Mouse (Mus musculus) heart, adult 18-20 months (tissue): ENCODE measurements at regions not wholly inside any gene's neighbourhood (a gene's known extent, or its start where the extent isn't known, plus 50 kb on each side); places are given as distances from the start of the nearest gene placed in this dataset.

Source experiments
- DNase-seq, 2 experiments: peaks; one replicate each; pipeline ENCODE4 v3.0.0; 2021 to 2022; ENCODE audit warnings: mixed read lengths in 1 of 2

- no peak for DNase-seq
Observed at GRCm38 (mm10) chr11:24226755-24227154, 148.9 kb downstream of the Bcl11a start.

DNA sequence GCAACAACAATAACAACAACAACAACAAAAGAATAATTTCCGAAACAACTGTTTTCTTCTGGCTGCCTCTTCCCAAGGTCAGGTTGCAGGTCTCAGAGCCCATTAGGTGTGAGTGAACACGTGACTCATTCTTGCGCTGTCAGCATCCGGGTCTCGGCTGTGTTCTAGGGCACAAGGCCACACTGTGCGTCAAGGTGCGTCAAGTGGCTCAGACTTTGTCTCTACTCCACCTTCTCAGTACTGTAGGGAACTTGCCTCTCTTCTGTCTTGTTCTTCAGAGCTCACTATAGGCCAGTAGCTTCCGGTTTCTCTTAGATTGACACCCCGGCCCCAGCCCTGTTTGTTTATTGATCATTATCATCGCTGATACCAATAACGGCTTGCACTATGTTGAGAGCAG lies 155.5 kb downstream of the Bcl11a start:
- DNase-seq, result no peak

DNA sequence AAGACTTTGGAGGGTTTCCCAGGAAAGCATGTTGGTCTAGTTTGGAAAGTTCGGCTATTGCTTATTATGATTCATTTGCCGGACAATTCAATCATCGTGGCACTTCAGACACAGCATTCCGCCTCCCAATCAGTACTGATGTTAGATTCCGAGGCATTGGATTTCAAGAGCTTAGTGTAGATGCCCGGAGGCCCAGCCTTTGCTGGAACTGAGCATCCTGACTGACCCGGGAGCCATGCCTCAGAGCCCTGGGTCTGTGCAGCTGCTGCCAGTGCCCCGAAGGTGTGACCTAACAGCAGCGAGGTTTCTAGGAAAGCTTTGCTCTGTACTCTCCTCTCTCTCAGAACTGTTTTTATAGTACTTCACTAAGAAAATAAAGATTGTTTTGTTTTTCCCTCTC lies 156.0 kb downstream of the Bcl11a start:
- DNase-seq, result no peak

DNA sequence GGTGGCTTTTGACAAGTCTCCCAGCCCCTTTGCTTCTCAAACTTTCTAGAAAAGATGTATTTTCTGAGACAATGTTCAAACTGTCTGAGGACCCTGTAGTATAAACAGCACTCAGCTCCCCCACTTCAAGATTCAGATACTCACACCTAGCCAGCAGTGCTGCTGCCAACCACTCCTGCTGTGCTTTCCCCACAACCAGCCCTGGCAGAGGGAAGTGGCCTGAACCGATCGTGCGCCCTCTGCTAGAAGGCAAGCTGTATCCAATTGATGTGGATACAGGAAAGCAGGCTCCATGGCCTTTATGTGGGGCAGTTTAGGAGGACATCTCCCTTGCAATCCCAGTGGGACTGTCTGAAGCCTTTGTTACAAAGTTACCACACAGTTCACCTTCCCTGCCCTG lies 156.6 kb downstream of the Bcl11a start:
- no peak for DNase-seq

GRCm38 (mm10) chr11:24235326-24235725 lies 157.5 kb downstream of the Bcl11a start:
- no peak for DNase-seq

DNA sequence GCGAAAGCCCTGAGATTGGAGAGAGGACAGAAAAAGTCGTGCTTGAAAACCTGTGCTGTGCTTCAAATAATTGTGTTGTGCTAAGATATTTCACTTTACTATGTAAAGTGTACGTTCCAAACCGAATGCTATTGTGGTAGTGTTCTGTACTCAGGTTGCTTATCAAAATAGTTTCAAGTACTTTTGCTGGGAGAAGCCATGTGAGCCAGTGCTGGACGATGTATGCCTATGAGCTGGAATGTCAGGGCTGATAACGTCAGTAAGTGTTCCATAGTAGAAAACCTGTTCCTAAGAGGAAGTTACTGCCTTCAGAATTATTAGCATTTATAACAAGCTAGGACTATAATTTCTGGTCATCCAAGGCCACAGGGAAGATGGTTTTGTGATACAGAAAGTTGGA lies 161.8 kb downstream of the Bcl11a start:
- peak in 1 of 2 experiments; percentile 27 for DNase-seq

DNA sequence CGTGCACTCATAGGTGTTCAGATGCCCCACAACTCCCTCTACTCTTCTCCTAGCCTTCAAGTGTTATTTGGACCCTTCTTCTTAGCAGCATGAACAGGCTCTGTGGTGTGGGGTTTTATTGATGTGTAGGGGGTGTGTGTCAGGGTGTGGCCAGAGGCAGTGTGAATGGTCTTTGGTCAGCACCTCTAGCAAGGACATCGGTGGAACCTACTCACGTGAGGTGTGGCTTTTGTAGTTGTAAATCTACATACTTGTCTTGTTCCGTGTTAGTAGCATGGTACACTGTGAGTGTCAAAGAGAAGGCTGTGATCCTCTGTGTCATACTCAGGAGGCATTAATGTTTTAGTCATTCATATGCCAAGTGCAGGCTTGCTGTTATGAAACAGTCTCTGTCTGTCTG lies 164.2 kb downstream of the Bcl11a start:
- no peak for DNase-seq

DNA sequence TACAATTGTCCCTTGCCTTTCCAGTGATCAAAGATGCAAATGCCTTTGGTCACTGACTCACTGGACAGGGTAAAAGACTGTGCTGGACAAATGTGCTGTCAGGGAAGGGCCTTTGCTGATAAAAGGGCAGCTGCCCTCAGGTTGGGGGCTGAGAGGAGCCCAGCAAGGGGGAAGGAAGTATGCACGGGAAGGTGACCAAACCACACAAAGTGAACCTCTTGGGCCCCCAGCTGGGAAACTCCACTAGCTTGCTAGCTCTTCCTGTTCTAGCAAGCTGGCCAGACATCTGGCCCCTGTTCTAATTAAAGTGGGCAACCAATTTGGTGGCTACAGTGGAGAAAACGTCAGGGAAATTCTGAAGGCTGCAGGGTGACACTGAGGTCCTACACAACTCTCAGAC lies 165.0 kb downstream of the Bcl11a start:
- peak in 1 of 2 experiments; percentile 11 for DNase-seq

GRCm38 (mm10) chr11:24245390-24245789 lies 167.5 kb downstream of the Bcl11a start:
- no peak for DNase-seq

- DNase-seq, result no peak
Observed at GRCm38 (mm10) chr11:24246314-24246713, 168.5 kb downstream of the Bcl11a start.

GRCm38 (mm10) chr11:24247285-24247684 lies 169.4 kb downstream of the Bcl11a start:
- no peak for DNase-seq

DNA sequence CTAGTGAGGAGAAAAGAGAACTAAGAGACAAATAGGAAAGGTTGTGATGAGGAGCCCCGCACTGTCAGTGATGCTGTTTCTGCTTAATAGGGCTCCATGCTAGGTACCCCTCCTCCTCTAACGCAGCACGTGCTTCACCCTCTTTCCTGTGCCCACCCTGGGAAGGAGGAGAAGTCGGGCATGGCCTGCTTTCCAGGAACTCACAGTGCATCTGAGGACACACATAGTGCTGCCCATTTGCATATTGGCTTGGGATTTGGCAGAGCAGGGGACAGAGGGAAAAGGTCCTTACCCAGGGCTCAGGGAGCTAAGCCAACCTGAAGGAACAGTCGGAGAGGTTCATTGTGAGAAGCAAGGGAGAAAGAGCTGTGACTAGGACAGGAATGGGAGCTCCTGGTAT lies 173.7 kb downstream of the Bcl11a start:
- DNase-seq, result no peak

DNA sequence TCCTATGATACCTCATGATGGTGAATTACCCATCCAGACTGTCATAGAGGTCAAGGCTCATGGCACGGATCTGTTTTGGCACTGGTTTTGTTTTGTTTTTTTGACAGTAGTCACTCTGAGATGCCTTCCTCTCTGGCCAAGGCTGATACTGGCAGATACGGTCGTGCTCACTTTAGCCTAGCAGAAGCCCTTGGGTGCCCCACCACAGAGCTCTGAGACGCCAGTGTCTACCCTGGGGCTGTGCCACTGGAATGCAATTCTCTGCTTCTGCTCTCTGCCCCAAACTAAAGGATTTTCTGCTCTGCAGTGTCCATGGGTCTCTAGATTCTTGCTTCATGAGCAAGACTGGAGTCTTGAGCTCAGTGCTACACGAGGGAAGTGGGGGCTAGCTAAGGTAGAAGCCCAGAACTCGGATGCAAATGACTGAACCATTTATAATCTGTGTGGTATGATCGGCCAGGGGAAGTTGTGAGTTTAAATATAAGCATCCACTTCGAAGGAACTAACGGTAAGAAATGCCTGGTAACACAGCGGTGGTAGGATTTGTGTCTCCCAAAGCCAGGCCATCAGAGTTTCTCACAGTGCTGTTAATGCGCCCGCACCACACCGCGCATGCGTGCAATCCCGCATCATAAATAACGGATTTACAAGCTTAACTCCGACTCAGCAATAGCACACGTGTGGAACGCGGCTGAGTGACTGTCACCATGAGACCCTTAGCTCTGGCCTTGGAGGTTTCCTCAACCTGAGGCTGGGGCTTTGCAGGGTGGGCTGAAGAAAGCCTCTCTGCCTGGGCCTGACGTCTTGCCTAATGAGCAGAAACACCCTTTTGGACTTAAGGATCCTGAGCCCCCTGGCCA lies 177.6 kb downstream of the Bcl11a start:
- DNase-seq, result no peak

DNA sequence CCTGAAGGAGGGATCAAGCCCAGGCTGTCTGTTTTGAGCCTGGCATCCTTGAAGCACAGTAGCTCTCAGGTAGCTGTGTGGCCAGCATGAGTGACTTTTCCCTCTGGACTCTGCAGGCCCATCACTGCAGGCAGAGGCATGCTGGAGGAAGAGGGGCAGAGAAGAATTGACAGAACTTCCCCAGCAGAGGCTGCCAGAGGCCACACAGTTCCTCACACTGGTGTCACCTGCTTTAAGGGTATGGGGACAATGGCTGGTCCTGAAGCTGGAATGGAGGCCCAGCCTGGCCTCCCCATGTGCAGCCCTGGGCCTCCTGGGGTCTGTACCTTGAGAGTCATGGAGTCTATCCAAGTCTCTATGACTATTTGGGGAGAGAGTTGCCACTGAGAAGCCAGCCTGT lies 179.9 kb downstream of the Bcl11a start:
- DNase-seq, result no peak

GRCm38 (mm10) chr11:24258340-24258739 lies 180.5 kb downstream of the Bcl11a start:
- DNase-seq, result no peak

GRCm38 (mm10) chr11:24259668-24260067 lies 181.8 kb downstream of the Bcl11a start:
- DNase-seq, result no peak

DNA sequence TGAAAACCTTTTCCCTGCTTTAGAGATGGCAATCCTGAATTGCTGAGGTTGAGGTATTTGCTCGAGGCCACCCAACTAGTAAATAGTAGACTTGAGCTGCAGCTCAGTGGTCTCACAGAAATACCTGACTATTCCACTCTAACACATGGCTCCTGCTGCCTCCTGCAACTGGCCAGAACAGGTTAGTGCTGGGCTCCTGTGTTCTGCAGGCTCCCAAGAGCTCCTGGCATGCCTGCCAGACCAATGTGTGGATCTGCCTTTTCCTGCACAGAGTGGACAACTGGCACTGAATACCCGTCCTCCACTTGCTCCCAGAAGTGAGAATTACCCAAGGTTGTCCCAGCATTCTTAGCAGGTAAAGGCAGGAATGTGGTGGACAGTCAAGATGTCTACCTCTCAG lies 191.2 kb downstream of the Bcl11a start:
- no peak for DNase-seq

DNA sequence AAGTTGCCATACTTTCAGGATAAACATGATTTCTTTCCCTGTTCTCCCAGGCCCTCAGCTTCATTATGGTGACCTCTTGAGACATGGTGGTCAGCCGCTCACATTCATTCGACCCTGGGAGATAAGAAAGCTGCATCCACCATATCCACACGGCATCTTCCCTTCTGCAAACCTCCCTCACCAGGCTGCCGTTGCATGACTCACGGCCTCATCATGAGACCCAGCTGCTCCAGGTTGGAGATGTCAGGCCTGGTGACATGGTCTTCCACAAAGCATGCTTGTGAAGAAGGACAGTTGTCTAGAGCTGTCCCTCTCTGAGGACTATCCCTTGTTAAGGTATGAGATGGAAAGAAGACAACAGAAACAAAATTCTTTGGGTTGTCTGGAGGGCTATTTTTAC lies 203.8 kb downstream of the Bcl11a start:
- no peak for DNase-seq

DNA sequence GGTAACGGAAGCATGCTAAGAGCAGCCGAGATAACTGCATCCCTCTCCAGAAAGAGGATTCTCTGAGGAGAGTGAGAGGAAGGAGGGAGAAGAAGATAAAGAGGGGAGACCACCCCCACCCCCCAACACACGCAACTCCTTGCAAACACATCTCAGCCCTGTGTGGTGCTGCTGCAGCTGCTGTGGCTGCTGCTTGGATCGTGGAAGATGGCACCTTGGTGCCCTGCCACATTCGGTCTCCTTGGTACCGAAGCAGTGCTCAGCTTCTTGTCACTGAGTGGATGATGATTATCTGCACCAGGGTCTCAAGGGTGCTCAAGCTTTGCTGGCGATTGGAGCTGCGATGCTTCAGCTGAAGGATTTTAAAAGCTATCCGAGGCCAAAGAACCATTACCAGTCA lies 204.7 kb downstream of the Bcl11a start:
- no peak for DNase-seq

DNA sequence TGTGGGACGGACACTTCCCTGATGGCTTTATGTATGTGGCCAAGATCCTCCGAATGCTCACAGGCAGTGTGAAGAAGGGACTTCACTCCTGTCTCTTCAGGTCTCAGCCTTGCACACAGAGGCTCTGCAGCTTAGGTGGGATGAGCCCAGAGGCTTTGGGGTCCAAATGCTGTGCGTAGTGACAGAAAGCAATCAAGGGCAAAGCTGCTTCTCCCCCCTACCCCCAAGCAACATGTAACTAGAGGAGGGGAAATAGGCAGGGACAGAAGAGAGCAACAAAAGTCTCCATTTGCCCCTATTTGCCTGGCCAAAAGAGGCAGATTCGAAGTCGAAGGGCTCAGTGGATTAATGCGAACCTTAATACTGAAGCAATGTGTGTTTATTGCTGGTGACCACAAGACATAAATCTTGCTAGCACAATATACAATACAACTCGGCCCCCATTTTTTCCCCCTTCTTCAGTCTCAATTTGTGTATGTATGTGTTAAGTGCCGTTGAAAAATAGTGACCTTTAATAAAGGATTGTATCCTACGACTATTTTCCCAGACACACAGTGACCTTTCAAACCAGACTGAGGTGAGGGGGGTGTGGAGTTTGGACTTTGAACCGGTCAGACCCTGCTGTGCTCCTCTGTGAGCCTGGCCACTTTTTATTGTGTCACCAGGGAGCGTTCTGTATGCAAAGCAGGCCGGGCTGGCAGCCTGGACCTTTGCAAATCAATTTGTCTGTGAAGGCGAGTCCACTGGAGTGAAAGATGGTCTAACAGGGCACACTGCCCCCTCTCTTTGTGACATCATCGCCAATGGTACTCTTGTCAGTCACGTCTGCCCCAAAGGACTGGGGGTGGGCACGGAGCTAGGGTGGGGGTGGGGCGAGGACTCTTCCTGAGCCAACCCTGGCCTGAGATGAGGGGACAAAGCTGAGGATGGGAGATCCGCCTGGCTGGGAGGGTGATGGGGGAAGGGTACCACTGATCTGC lies 208.6 kb downstream of the Bcl11a start:
- DNase-seq, result no peak

DNA sequence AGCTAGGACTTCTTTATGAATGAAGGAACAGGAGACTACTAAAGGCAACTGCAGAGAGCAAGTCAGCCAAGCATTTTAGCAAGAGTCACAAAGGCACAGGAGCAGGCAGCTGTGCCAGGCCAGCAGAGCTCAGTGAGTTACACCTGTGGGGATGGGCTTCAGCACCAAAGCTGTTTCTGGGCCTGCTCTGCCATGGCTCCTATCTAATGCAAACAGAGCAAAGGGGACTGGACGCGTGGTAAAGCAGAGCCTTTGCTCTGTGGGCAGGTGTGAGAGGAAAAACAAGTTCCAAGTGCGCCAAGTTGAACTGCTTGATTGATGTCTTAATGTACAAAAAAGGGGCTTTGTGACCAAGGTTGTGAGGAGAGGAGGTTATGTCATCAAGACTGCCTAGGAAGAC lies 215.4 kb downstream of the Bcl11a start:
- no peak for DNase-seq

DNA sequence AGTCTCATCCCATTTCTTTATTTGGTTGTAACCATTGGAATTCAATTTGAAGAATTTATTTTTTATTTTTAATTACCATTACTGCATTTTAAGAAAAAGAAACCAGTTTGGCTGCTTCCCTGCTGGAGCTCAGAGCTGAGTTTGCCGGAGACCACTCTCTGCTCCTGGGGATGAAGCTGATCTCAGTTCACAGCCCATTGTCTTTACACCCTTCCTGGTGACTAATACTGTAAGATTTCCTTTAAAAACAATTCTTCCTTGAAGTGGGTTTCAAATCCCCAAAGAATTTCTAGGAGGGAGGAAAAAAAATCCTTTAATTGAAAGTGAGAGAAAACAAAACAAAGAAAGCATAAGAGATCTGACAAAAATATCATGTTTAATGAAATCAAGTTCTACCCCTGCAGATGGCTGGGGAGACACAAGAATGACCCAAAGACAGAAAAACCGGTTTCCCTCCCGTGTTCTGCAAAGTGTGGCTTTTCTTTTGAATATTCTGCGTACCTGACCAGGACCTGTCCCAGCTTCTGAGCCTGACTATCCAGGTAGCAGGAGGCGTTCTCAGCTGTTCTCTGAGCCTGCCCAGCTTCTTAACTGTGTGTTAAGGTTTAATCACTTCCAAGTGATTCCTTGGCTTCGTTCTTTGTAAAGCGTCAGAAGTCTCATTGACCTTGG lies 216.1 kb downstream of the Bcl11a start:
- DNase-seq, result no peak
